Mouse (Mus musculus) kidney, adult 2 months (tissue): ENCODE results near the gene Cpa1.

Source experiments
- CTCF ChIP-seq: fragments of 200-500 bp; conservative IDR thresholded peaks from 2 replicates; pipeline ENCODE4 v1.5.1; 2011; ENCODE audit warnings: low read depth, mild to moderate bottlenecking, control low read depth, low read length, moderate library complexity, mixed read lengths; ENCODE audit not compliant: insufficient read depth, insufficient read length
- POLR2A ChIP-seq: fragments of 200-500 bp; IDR thresholded peaks from one replicate; pipeline ENCODE4 v1.6.1; 2011; ENCODE audit warnings: low read depth, low read length, control low read depth

- TF ChIP-seq CTCF (no peak), POLR2A (no peak)
These were observed 49.2 kb upstream of the Cpa1 start for GRCm38 (mm10) chr6:30589819-30590218.
